In the genomic region with DNA sequence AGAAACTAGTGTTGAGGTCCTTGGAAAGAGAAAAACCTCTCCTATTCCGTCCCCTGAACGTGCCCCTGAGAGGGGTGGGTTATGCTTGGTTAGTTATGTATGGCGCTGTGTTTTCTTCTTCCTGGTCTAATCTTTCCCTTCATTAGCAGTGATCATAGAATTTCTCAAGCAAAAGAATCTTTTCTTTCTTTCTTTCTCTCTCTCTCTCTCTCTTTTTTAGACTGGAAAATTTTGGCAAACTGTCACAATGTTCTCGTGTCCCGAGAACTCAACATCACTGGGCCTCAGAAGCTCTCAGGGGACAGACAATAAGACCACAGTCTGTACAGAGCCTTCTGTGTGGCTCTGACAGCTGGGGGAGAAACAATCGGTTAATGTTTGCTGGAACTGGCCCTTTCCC, we compare ENCODE assay signal across 14 mouse cellular contexts. TPM values are rescaled to one million over a fixed set of nuclear protein-coding genes. Genes with fewer than 3 reads are reported as not detected.
A peak's percentile ranks its signal among the peaks of the same experiment; 100 is the strongest.
DNase-seq lines count a peak whose midpoint lies in the region; ATAC-seq and TF ChIP-seq lines count a peak whose summit lies in the region.
"Had no signal": no experiment of that assay in that cellular context is flagged by ENCODE, and none has a peak within 500 bp of the region (broad histone marks: within the 10 kb centered on the region; RNA-seq: fewer than 3 reads in every experiment).

No protein-coding gene starts in this region.

- WGBS in hindbrain, embryonic 10.5 days = 22% methylated on average over 6 of the region's 6 CpGs
- 25% methylated on average over 6 of the region's 6 CpGs for WGBS in hindbrain, embryonic 11.5 days
- WGBS in hindbrain, embryonic 15.5 days = 20% methylated on average over 6 of the region's 6 CpGs

- in situ Hi-C loops in CH12.LX (cut with MboI; ENCODE audit: low pct_ligation_motif_present, low pct_unique_long_range_greater_than_20kb, low sequenced_read_pairs) = no loop called here

- H3K4me1 ChIP-seq in hindbrain, embryonic 10.5 days (replicated peaks) = peaks cover 67% of the 10 kb centered on the region
- H3K4me1 ChIP-seq in hindbrain, embryonic 11.5 days (replicated peaks; ENCODE audit: control insufficient read depth, insufficient read depth, low read length) = peaks cover 6% of the 10 kb centered on the region
- peaks cover 21 to 72% of the 10 kb centered on the region in 2 experiments for H3K4me1 ChIP-seq in CH12.LX (ENCODE audit: control insufficient read depth in 1 of 2, insufficient read depth in 2 of 2)
- H3K4me1 ChIP-seq in brown adipose tissue, adult 24 weeks (ENCODE audit: control insufficient read depth, insufficient read depth, insufficient read length, low read length) = peaks cover 4% of the 10 kb centered on the region; the same call in 1 of the 2 replicates
- H3K4me1 ChIP-seq in hindbrain, embryonic 15.5 days (replicated peaks) = peaks cover 6% of the 10 kb centered on the region
- H3K4me1 ChIP-seq: stomach, embryonic 15.5 days had no signal

- no peaks in the 10 kb centered on the region for H3K79me2 ChIP-seq in CH12.LX (replicated peaks; ENCODE audit: control insufficient read depth, extremely low read depth, insufficient read depth, poor library complexity, severe bottlenecking)

- TF ChIP-seq CTCF in CH12.LX (conservative IDR thresholded peaks at IDR 0.05 in 1 of 2, IDR thresholded peaks at IDR 0.05 in 1 of 2; ENCODE audit: low read depth in 2 of 2, low read length in 2 of 2) = no peak

- no peaks in the 10 kb centered on the region for H3K36me3 ChIP-seq in hindbrain, embryonic 10.5 days
- H3K36me3 ChIP-seq in hindbrain, embryonic 11.5 days (ENCODE audit: control insufficient read depth, insufficient read depth, low read length) = no peaks in the 10 kb centered on the region
- no peaks in the 10 kb centered on the region for H3K36me3 ChIP-seq in CH12.LX (replicated peaks in 1 of 2; ENCODE audit: control insufficient read depth in 1 of 2, insufficient read depth in 1 of 2, low read length in 1 of 2)
- no peaks in the 10 kb centered on the region for H3K36me3 ChIP-seq in hindbrain, embryonic 15.5 days
- H3K36me3 ChIP-seq: lung, embryonic 15.5 days; stomach, embryonic 15.5 days had no signal

- no peak overlapping the region for H3K4me3 ChIP-seq in hindbrain, embryonic 10.5 days
- H3K4me3 ChIP-seq in hindbrain, embryonic 11.5 days (ENCODE audit: low read depth, low read length) = no peak overlapping the region
- no peak overlapping the region for H3K4me3 ChIP-seq in CH12.LX (replicated peaks in 1 of 3; ENCODE audit: low read depth in 2 of 3, low read length in 2 of 3, poor library complexity in 1 of 3)
- H3K4me3 ChIP-seq in brown adipose tissue, adult 24 weeks (ENCODE audit: insufficient read depth, low read depth, low read length) = no peak overlapping the region
- no peak overlapping the region for H3K4me3 ChIP-seq in hindbrain, embryonic 15.5 days
- H3K4me3 ChIP-seq: lung, embryonic 15.5 days; stomach, embryonic 15.5 days had no signal

- no peak for ATAC-seq in hindbrain, embryonic 11.5 days (ENCODE audit: low FRiP score)
- ATAC-seq in hindbrain, embryonic 15.5 days (ENCODE audit: low FRiP score, low read depth) = no peak

- dilution Hi-C loops in CH12.LX (cut with MboI; ENCODE audit: extremely low pct_ligation_motif_present, extremely low pct_unique_long_range_greater_than_20kb, low sequenced_read_pairs) = no loop called here

- no peaks in the 10 kb centered on the region for H3K9me3 ChIP-seq in hindbrain, embryonic 10.5 days
- no peaks in the 10 kb centered on the region for H3K9me3 ChIP-seq in hindbrain, embryonic 11.5 days (ENCODE audit: control insufficient read depth, low read length)
- H3K9me3 ChIP-seq in CH12.LX (replicated peaks; ENCODE audit: low read length) = no peaks in the 10 kb centered on the region
- H3K9me3 ChIP-seq in hindbrain, embryonic 15.5 days = no peaks in the 10 kb centered on the region
- H3K9me3 ChIP-seq: lung, embryonic 15.5 days; stomach, embryonic 15.5 days had no signal

- H3K9ac ChIP-seq in hindbrain, embryonic 11.5 days (ENCODE audit: low read depth, low read length) = no peak overlapping the region
- peak overlapping the region; percentile 24 for H3K9ac ChIP-seq in CH12.LX (ENCODE audit: insufficient read depth, low read depth)
- no peak overlapping the region for H3K9ac ChIP-seq in hindbrain, embryonic 15.5 days
- H3K9ac ChIP-seq: lung, embryonic 15.5 days; stomach, embryonic 15.5 days had no signal

- peaks cover 74% of the 10 kb centered on the region for H3K27me3 ChIP-seq in hindbrain, embryonic 10.5 days (ENCODE audit: insufficient read depth, poor library complexity, severe bottlenecking)
- peaks cover 25% of the 10 kb centered on the region for H3K27me3 ChIP-seq in hindbrain, embryonic 11.5 days (ENCODE audit: control insufficient read depth, insufficient read depth, low read length)
- no peaks in the 10 kb centered on the region for H3K27me3 ChIP-seq in CH12.LX (replicated peaks)
- peaks cover 27% of the 10 kb centered on the region for H3K27me3 ChIP-seq in hindbrain, embryonic 15.5 days
- H3K27me3 ChIP-seq: lung, embryonic 15.5 days; stomach, embryonic 15.5 days had no signal

- TF ChIP-seq RAD21 in CH12.LX (IDR thresholded peaks at IDR 0.05; ENCODE audit: low read depth, low read length) = no peak

- no peak for TF ChIP-seq POLR2A in CH12.LX (IDR thresholded peaks at IDR 0.05; ENCODE audit: low read depth, low read length)

- no peak overlapping the region for H3K4me2 ChIP-seq in hindbrain, embryonic 11.5 days (replicated peaks; ENCODE audit: low read depth, low read length)
- H3K4me2 ChIP-seq in CH12.LX (ENCODE audit: insufficient read depth, low read depth, poor library complexity, severe bottlenecking) = peak overlapping the region; percentile 52
- H3K4me2 ChIP-seq in hindbrain, embryonic 15.5 days = no peak overlapping the region
- H3K4me2 ChIP-seq: lung, embryonic 15.5 days; stomach, embryonic 15.5 days had no signal

- TF ChIP-seq EP300 in CH12.LX (IDR thresholded peaks at IDR 0.05; ENCODE audit: low read length) = peak; percentile 73

- DNase-seq in hindbrain, embryonic 10.5 days (ENCODE audit: low spot score) = no peak
- DNase-seq in hindbrain, embryonic 11.5 days (ENCODE audit: low spot score) = no peak
- DNase-seq in CH12.LX (ENCODE audit: extremely low read depth) = peak; percentile 61
- DNase-seq in left cerebral cortex, adult 9 months (ENCODE audit: low spot score in 2 of 2) = no peak
- no peak for DNase-seq in lung, postnatal 14 days
- DNase-seq: kidney, postnatal 10 days had no signal

- peak overlapping the region; percentile 35; the same call in 1 of the 2 replicates for H3K27ac ChIP-seq in hindbrain, embryonic 10.5 days
- H3K27ac ChIP-seq in hindbrain, embryonic 11.5 days (ENCODE audit: low read depth, low read length) = no peak overlapping the region
- H3K27ac ChIP-seq in CH12.LX (ENCODE audit: insufficient read depth, low read depth) = no peak overlapping the region
- peak overlapping the region; percentile 56 for H3K27ac ChIP-seq in brown adipose tissue, adult 24 weeks (replicated peaks; ENCODE audit: low read depth, low read length)
- H3K27ac ChIP-seq in hindbrain, embryonic 15.5 days (replicated peaks) = peak overlapping the region; percentile 2; the same call in 1 of the 2 replicates
- H3K27ac ChIP-seq: lung, embryonic 15.5 days; stomach, embryonic 15.5 days had no signal

RNA-seq across cellular contexts. Expression of gene Sowaha, which starts 15.3 kb away (rescaled TPM):
- polyA plus RNA-seq in hindbrain, embryonic 10.5 days (2016; fragmentation: Nextera tagmentation; extraction: Ambion mirVana) = 0.26 and 0.44 TPM in 2 replicates
- 0.06 and 0.25 TPM in 2 replicates for polyA plus RNA-seq in hindbrain, embryonic 11.5 days (2014; fragmentation: Nextera tagmentation; extraction: Ambion mirVana)
- not detected in 2 replicates for total RNA-seq in CH12.LX (2012; rRNA removed)
- not detected in 2 replicates for total RNA-seq in CH12.LX (2014; rRNA removed)
- polyA plus RNA-seq in CH12.LX (2012; ENCODE audit: insufficient read length, low read depth) = not detected in 2 replicates
- not detected in 2 replicates for polyA plus RNA-seq in brown adipose tissue, adult 24 weeks (2012; ENCODE audit: insufficient read depth, insufficient read length, missing spikeins)
- polyA plus RNA-seq in hindbrain, embryonic 15.5 days (2015; fragmentation: Nextera tagmentation; extraction: Ambion mirVana) = 1.3 and 1.6 TPM in 2 replicates

RNA-seq across cellular contexts. Expression of gene Gm9945, which starts 15.5 kb away (rescaled TPM):
- polyA plus RNA-seq in hindbrain, embryonic 10.5 days (2016; fragmentation: Nextera tagmentation; extraction: Ambion mirVana) = not detected in 2 replicates
- not detected in 2 replicates for polyA plus RNA-seq in hindbrain, embryonic 11.5 days (2014; fragmentation: Nextera tagmentation; extraction: Ambion mirVana)
- total RNA-seq in CH12.LX (2012; rRNA removed) (not detected in 2 replicates), CH12.LX (2014; rRNA removed) (not detected in 2 replicates)
- not detected in 2 replicates for polyA plus RNA-seq in CH12.LX (2012; ENCODE audit: insufficient read length, low read depth)
- not detected in 2 replicates for polyA plus RNA-seq in brown adipose tissue, adult 24 weeks (2012; ENCODE audit: insufficient read depth, insufficient read length, missing spikeins)
- polyA plus RNA-seq in hindbrain, embryonic 15.5 days (2015; fragmentation: Nextera tagmentation; extraction: Ambion mirVana) = 0.38 TPM in 1 of 2 replicates, not detected in the other
- total RNA-seq: common myeloid progenitor, adult 5-6 weeks had no signal
- polyA plus RNA-seq: heart, embryonic 14.5 days; limb, embryonic 11.5 days; lung, embryonic 15.5 days; stomach, embryonic 15.5 days had no signal

RNA-seq across cellular contexts. Expression of gene Sept8, which starts 23.6 kb away (rescaled TPM):
- polyA plus RNA-seq in hindbrain, embryonic 10.5 days (2016; fragmentation: Nextera tagmentation; extraction: Ambion mirVana) = 14.8 and 15.6 TPM in 2 replicates
- polyA plus RNA-seq in hindbrain, embryonic 11.5 days (2014; fragmentation: Nextera tagmentation; extraction: Ambion mirVana) = 13.5 and 15.8 TPM in 2 replicates
- total RNA-seq in CH12.LX (2012; rRNA removed) (14.9 and 21.9 TPM in 2 replicates), CH12.LX (2014; rRNA removed) (8.2 and 8.5 TPM in 2 replicates)
- 15.2 and 15.3 TPM in 2 replicates for polyA plus RNA-seq in CH12.LX (2012; ENCODE audit: insufficient read length, low read depth)
- 9.9 and 13.3 TPM in 2 replicates for polyA plus RNA-seq in brown adipose tissue, adult 24 weeks (2012; ENCODE audit: insufficient read depth, insufficient read length, missing spikeins)
- polyA plus RNA-seq in hindbrain, embryonic 15.5 days (2015; fragmentation: Nextera tagmentation; extraction: Ambion mirVana) = 18.6 and 20.7 TPM in 2 replicates

RNA-seq across cellular contexts. Expression of gene Gm9837, which starts 25.1 kb away (rescaled TPM):
- not detected in 2 replicates for polyA plus RNA-seq in hindbrain, embryonic 10.5 days (2016; fragmentation: Nextera tagmentation; extraction: Ambion mirVana)
- polyA plus RNA-seq in hindbrain, embryonic 11.5 days (2014; fragmentation: Nextera tagmentation; extraction: Ambion mirVana) = not detected in 2 replicates
- not detected in 2 replicates for total RNA-seq in CH12.LX (2012; rRNA removed)
- total RNA-seq in CH12.LX (2014; rRNA removed) = not detected in 2 replicates
- polyA plus RNA-seq in CH12.LX (2012; ENCODE audit: insufficient read length, low read depth) = not detected in 2 replicates
- polyA plus RNA-seq in brown adipose tissue, adult 24 weeks (2012; ENCODE audit: insufficient read depth, insufficient read length, missing spikeins) = not detected in 2 replicates
- polyA plus RNA-seq in hindbrain, embryonic 15.5 days (2015; fragmentation: Nextera tagmentation; extraction: Ambion mirVana) = not detected in 2 replicates
- total RNA-seq: common myeloid progenitor, adult 5-6 weeks had no signal
- polyA plus RNA-seq: frontal cortex, adult 2 months; heart, embryonic 14.5 days; limb, embryonic 11.5 days; lung, embryonic 15.5 days; stomach, embryonic 15.5 days had no signal

RNA-seq across cellular contexts. Expression of gene Shroom1, which starts 38.4 kb away (rescaled TPM):
- polyA plus RNA-seq in hindbrain, embryonic 10.5 days (2016; fragmentation: Nextera tagmentation; extraction: Ambion mirVana) = 1.8 and 2.0 TPM in 2 replicates
- 2.1 and 2.9 TPM in 2 replicates for polyA plus RNA-seq in hindbrain, embryonic 11.5 days (2014; fragmentation: Nextera tagmentation; extraction: Ambion mirVana)
- total RNA-seq in CH12.LX (2012; rRNA removed) (not detected in 2 replicates), CH12.LX (2014; rRNA removed) (not detected in 2 replicates)
- not detected in 2 replicates for polyA plus RNA-seq in CH12.LX (2012; ENCODE audit: insufficient read length, low read depth)
- 2.1 and 4.7 TPM in 2 replicates for polyA plus RNA-seq in brown adipose tissue, adult 24 weeks (2012; ENCODE audit: insufficient read depth, insufficient read length, missing spikeins)
- polyA plus RNA-seq in hindbrain, embryonic 15.5 days (2015; fragmentation: Nextera tagmentation; extraction: Ambion mirVana) = 3.5 TPM in 2 replicates
- total RNA-seq: common myeloid progenitor, adult 5-6 weeks had no signal

Comparison
In these comparisons a context has a peak if more than half of its experiments do, and no peak if none do; other contexts are left out.
1. H3K27ac ChIP-seq: peak in hindbrain, embryonic 10.5 days (single experiment), brown adipose tissue, adult 24 weeks (single experiment) and hindbrain, embryonic 15.5 days (single experiment); none in hindbrain, embryonic 11.5 days (single experiment) and CH12.LX (single experiment).